Mouse (Mus musculus): ENCODE measurements around the gene P4ha2.

DNA sequence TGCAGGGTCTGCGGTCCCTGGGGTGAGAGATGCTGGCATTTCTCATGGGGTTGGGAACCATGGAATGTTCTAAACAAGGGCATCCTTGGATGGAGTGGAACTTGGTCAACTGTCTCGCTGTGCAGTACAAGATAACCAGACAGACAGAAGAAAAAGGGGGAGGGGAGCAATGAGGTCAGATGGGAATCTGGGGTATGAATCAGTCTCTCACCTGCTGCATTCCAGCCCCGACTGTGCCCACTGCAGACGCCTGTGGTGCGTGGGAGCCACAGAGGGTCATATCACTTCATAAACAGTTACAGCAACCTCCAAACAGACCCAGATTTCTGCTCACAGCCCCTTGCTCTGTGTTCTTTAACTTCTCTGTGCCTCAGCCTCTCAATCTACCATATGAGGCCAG, 33.5 kb upstream of the P4ha2 start:
- no peak for TF ChIP-seq POLR2A (IDR thresholded peaks at IDR 0.05; ENCODE audit: low read depth, low read length)
- no peak for TF ChIP-seq CTCF (conservative IDR thresholded peaks at IDR 0.05; ENCODE audit: insufficient read depth, insufficient read length, low read depth, low read length)
